Mouse (Mus musculus) heart, embryonic 11.5 days (tissue): ENCODE measurements at regions not wholly inside any gene's neighbourhood (a gene's known extent, or its start where the extent isn't known, plus 50 kb on each side); places are given as distances from the start of the nearest gene placed in this dataset.

ENCODE experiments used
- ATAC-seq: fragments of 200-750 bp; cut with Nextera tagmentation; replicated peaks from 2 replicates; pipeline ENCODE4 v1.8.0; 2017; ENCODE audit warnings: moderate library complexity; ENCODE audit not compliant: insufficient number of reproducible peaks, low FRiP score, low TSS enrichment
- H3K27ac ChIP-seq: fragments of 300-500 bp; sonication (generic); 2 replicates; pipeline ENCODE4 v1.5.1; 2014; ENCODE audit warnings: mild to moderate bottlenecking, low read depth, low read length
- H3K27me3 ChIP-seq: fragments of 300-500 bp; sonication (generic); 2 replicates; pipeline ENCODE4 v1.6.1; 2014; ENCODE audit warnings: mild to moderate bottlenecking, low read length, mixed read lengths; ENCODE audit not compliant: control insufficient read depth, insufficient read depth
- H3K36me3 ChIP-seq: fragments of 300-500 bp; sonication (generic); 2 replicates; pipeline ENCODE4 v1.6.1; 2014; ENCODE audit warnings: mild to moderate bottlenecking, low read length, moderate library complexity, mixed read lengths; ENCODE audit not compliant: control insufficient read depth, insufficient read depth
- H3K4me1 ChIP-seq: fragments of 300-500 bp; sonication (generic); 2 replicates; pipeline ENCODE4 v1.6.1; 2014; ENCODE audit warnings: low read length; ENCODE audit not compliant: control insufficient read depth, insufficient read depth
- H3K4me2 ChIP-seq: fragments of 300-500 bp; sonication (generic); 2 replicates; pipeline ENCODE4 v1.6.1; 2014; ENCODE audit warnings: mild to moderate bottlenecking, moderate library complexity
- H3K4me3 ChIP-seq: fragments of 300-500 bp; sonication (generic); 2 replicates; pipeline ENCODE4 v1.5.1; 2014; ENCODE audit warnings: low read depth, low read length
- H3K9ac ChIP-seq: fragments of 300-500 bp; sonication (generic); 2 replicates; pipeline ENCODE4 v1.6.1; 2014; ENCODE audit warnings: mild to moderate bottlenecking, low read depth, low read length, moderate library complexity
- H3K9me3 ChIP-seq: fragments of 300-500 bp; sonication (generic); replicated peaks from 2 replicates; pipeline ENCODE4 v1.6.1; 2016; ENCODE audit warnings: low read length; ENCODE audit not compliant: control insufficient read depth
- WGBS: fragments of 180-500 bp; shearing (Covaris S2); extraction: QIAGEN DNeasy Blood & Tissue Kit; methylation state at CpG from one replicate; pipeline ENCODE4 v1.1.7; 2014; ENCODE audit not compliant: insufficient replicate concordance; 5-methylcytosine and 5-hydroxymethylcytosine counted together

DNA sequence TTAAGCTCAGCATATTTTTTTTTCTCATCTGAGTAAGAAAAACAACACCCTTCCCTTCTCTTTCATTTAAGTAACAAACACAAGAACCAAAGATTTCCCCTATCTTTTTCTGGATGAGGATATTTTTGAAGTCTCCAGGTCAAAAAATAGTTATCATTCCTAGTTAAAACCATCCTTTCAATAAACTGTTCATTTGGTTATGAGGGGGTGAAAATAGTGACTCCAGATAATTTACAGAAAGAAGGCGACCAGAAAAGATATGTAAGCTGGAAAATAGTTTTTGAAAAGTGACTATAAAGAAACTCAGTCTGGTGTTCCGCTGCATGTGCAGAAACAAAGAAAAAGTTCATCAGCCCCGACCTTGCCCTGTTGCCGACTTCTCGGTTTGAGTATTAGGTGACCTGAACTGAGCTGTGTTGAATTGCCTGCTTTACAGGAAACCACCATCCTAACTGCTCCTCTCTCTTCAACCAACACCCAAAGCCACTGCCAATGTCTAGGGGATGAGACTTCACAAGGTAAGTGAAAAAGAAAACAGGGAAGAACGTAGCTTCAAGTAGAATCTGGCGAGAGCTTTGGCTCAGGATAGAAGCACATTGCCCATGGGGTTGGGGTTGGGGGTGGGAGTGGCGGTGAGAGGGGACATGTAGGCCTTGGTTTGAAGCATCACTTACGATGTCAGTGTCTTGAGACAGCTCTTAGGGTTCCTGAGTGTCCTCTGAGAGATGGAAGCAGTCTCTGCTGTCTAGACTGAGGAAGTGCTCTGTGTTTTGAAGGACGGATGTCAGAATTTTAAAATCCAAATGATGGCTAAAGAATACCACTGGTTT lies 104.6 kb downstream of the Ube2e3 start:
- no peaks in the 10 kb centered on the region for H3K27me3 ChIP-seq

DNA sequence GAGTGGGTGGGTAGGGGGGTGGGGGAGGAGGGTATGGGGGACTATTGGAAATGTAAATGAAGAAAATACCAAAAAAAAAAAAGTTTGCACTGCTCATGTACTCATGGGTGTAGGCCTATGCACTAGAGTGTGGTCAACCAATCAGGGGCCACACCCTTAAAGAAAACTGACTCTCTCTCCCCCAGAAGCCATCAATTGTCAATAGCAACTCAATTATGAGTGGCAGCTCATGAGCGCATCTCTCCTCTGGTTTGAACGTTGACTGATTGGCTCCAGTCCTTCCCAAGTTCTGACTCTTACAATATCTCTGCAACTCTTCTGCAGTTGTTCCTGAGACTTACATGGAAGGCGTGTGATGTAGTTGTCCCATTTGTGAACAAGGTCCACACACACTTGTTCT lies 105.9 kb downstream of the Ube2e3 start:
- H3K36me3 ChIP-seq: no peaks in the 10 kb centered on the region
- no peak overlapping the region for H3K4me3 ChIP-seq
- no peak overlapping the region for H3K9ac ChIP-seq
- no peak overlapping the region for H3K4me2 ChIP-seq
- no peaks in the 10 kb centered on the region for H3K9me3 ChIP-seq
- no peaks in the 10 kb centered on the region for H3K4me1 ChIP-seq
- H3K27ac ChIP-seq: no peak overlapping the region
- H3K27me3 ChIP-seq: no peaks in the 10 kb centered on the region
- no peak for ATAC-seq
- 85% methylated on average over 3 of the region's 3 CpGs for WGBS

More for the DNA sequence above, 104.6 kb downstream of the Ube2e3 start:
- Histone ChIP-seq H3K36me3 (no peaks in the 10 kb centered on the region), H3K4me2 (no peak overlapping the region), H3K9ac (no peak overlapping the region), H3K9me3 (no peaks in the 10 kb centered on the region), H3K27ac (no peak overlapping the region), H3K4me1 (no peaks in the 10 kb centered on the region), H3K4me3 (no peak overlapping the region)
- 78% methylated on average over 10 of the region's 10 CpGs for WGBS
- ATAC-seq: no peak

DNA sequence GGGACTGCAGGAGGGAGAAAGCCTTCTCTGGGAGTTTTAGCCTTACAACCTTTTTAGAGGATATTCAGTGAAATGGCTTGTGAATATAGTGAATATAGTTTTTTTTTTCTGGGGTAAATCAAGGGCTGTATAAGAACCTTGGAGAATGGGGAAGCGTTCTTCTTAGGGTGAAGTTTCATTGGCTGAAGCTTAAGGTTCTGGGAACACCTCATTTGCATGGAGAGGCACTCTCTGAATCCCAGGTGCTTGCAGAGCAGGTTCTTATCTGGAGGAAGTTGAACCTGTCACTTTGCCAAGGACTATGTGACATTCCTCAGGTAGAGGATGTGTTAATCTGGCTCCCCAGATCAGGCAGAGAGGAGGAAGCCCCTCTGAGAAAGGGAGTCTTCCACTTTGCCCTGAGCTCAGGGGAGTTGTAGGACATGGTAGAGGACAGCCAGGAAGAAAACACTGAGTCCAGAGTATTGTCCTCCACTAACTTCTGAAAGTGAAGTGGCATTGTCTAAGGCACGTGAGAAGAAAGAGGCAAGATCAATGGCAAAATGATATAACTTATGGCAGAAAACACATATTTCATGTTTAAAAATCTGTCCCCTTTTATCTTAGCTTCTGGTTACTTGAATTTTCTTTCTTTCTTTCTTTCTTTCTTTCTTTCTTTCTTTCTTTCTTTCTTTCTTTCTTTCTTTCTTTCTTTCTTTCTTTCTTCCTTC lies 106.9 kb downstream of the Ube2e3 start:
- H3K36me3 ChIP-seq: no peaks in the 10 kb centered on the region
- H3K27me3 ChIP-seq: no peaks in the 10 kb centered on the region
- no peak overlapping the region for H3K27ac ChIP-seq
- no peak overlapping the region for H3K4me2 ChIP-seq
- no peak for ATAC-seq
- H3K4me1 ChIP-seq: no peaks in the 10 kb centered on the region
- 71% methylated on average over 2 of the region's 2 CpGs for WGBS
- no peaks in the 10 kb centered on the region for H3K9me3 ChIP-seq
- H3K9ac ChIP-seq: no peak overlapping the region
- H3K4me3 ChIP-seq: no peak overlapping the region

DNA sequence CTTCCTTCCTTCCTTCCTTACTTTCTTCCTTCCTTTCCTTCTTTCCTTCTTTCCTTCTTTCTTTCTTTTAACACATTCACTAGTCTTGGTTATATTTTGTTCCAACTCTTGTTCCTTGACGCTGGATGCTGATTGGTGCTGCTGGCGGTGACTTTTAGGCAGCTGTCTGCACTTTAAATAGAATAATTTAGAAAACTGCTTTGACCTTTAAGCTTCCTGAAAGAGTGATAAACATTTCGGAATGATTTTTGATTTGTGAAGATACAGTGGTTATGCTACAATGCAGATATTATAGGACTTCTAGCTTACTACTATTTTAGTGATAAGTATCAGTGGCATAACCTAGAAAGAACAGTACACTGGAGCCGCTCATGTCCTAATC lies 107.5 kb downstream of the Ube2e3 start:
- H3K9me3 ChIP-seq: no peaks in the 10 kb centered on the region
- no peak overlapping the region for H3K9ac ChIP-seq
- no peak overlapping the region for H3K4me2 ChIP-seq
- no peaks in the 10 kb centered on the region for H3K4me1 ChIP-seq
- no peaks in the 10 kb centered on the region for H3K27me3 ChIP-seq
- 81% methylated on average over 4 of the region's 4 CpGs for WGBS
- no peak overlapping the region for H3K27ac ChIP-seq
- ATAC-seq: no peak
- no peak overlapping the region for H3K4me3 ChIP-seq
- H3K36me3 ChIP-seq: no peaks in the 10 kb centered on the region

DNA sequence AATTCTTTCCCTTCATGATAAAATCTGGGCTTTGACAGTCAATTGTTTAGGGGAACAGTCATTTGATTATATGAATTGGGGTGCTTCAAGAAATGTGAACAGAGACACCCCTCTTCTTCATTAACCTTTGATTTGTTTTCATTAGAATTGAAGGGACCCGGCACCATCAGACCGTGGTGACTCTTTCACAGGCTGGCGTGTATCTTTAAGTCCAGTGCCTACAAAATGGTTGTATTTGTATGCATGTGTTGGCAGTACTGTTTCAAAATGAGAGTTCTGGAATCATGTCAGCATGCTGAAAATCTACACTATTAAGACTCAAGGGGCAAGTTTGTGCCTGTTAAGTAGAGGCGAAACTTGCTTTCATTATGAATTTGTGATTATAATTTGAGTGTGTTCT lies 108.2 kb downstream of the Ube2e3 start:
- no peak overlapping the region for H3K4me3 ChIP-seq
- H3K36me3 ChIP-seq: no peaks in the 10 kb centered on the region
- no peak overlapping the region for H3K9ac ChIP-seq
- H3K4me1 ChIP-seq: no peaks in the 10 kb centered on the region
- no peaks in the 10 kb centered on the region for H3K27me3 ChIP-seq
- WGBS: 84% methylated on average over 4 of the region's 4 CpGs
- no peak for ATAC-seq
- no peak overlapping the region for H3K4me2 ChIP-seq
- no peaks in the 10 kb centered on the region for H3K9me3 ChIP-seq
- H3K27ac ChIP-seq: no peak overlapping the region

DNA sequence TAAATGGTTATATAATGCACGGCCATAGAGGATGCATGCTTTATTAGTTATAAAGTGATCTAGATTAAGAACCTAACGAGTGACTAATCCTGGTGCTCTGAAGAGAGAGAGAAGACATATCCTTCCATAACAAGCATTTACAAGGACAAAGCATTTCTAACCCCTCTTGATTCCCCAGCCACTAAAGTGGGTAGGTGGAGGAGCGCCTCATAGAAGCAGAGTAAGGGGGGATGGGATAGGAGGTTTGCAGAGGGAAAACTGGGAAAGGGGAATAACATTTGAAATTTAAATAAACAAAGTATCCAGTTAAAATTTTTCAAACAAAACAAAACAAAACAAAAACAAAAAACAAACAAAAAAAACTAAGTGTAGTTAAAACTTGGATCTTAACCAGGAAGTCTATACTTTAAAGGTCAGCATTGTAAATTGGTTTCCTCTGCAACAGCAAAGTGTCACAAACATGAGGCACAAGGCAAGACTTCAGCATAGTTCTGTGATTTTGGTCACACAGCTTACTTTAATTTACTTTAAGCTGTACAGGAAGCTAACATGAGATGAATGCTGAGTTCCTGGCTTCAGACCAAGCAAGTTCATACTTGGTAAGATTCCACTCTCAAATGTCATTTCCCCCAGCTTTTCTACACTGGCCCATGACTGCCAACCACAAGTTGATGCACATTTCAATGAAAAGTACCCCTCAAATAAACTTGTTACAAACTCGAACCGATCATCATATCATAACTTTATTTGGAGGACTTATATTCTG lies 109.9 kb downstream of the Ube2e3 start:
- 76% methylated on average over 5 of the region's 5 CpGs for WGBS

DNA sequence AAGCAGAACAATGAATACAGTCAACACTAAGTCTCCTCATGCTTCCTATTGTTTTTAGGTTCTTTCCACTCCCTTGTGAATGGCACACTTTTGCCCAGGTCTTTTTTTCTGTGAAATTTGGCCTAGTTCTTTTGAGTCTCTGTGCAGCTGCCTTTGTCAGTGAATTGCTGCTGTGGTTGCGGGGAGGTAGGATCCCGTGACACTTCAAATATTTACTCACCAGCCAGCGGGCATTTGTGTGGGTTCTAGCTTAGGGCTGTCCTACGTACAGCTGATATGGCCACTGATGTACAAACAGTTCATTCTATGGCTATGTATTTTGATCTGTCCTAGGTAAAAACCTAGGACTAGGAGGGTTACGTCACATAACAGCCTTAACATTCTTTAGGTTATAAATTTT lies 112.1 kb downstream of the Ube2e3 start:
- Histone ChIP-seq H3K27me3 (no peaks in the 10 kb centered on the region), H3K27ac (no peak overlapping the region), H3K9ac (no peak overlapping the region), H3K4me1 (no peaks in the 10 kb centered on the region), H3K4me3 (no peak overlapping the region), H3K9me3 (no peaks in the 10 kb centered on the region), H3K36me3 (no peaks in the 10 kb centered on the region), H3K4me2 (no peak overlapping the region)
- WGBS: 83% methylated on average over 5 of the region's 5 CpGs
- ATAC-seq: no peak

More for the DNA sequence above, 109.9 kb downstream of the Ube2e3 start:
- Histone ChIP-seq H3K4me1 (no peaks in the 10 kb centered on the region), H3K4me3 (no peak overlapping the region), H3K27me3 (no peaks in the 10 kb centered on the region), H3K9ac (no peak overlapping the region), H3K9me3 (no peaks in the 10 kb centered on the region), H3K4me2 (no peak overlapping the region), H3K36me3 (no peaks in the 10 kb centered on the region), H3K27ac (no peak overlapping the region)
- ATAC-seq: no peak

DNA sequence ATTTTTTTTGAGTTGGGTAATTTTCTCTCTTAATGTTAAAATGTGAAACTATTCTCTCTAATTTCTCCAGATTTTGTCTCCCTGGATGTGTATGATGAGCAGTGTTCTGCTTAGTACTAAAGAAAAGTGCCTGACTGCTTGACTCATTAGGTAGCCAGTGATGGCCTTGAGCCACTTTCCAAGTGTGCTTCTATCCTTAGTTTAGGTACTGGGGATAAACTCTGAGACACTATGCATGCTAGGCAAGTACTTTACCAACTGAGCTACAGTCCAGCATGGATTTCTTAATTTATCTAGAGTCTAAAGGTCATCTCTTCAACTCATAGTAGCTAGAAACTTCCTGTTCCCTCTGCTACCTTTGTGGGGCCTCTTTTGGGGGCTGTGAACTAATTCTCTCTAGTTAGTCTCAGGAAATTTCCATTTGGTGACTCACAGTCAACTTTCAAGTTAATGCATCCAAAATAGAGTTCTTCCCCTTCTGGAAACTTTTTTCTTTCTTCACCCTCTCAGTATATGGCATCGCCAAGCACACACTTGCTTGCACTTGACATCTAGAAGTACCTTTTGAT lies 112.8 kb downstream of the Ube2e3 start:
- H3K27me3 ChIP-seq: no peaks in the 10 kb centered on the region
- H3K4me2 ChIP-seq: no peak overlapping the region
- H3K4me3 ChIP-seq: no peak overlapping the region
- H3K9me3 ChIP-seq: no peaks in the 10 kb centered on the region
- H3K4me1 ChIP-seq: no peaks in the 10 kb centered on the region
- ATAC-seq: no peak
- no peak overlapping the region for H3K27ac ChIP-seq
- H3K9ac ChIP-seq: no peak overlapping the region
- 72% methylated on average over 1 of the region's 1 CpGs for WGBS
- H3K36me3 ChIP-seq: no peaks in the 10 kb centered on the region
